19 mouse cellular contexts compared by ENCODE assay signal in the genomic region with DNA sequence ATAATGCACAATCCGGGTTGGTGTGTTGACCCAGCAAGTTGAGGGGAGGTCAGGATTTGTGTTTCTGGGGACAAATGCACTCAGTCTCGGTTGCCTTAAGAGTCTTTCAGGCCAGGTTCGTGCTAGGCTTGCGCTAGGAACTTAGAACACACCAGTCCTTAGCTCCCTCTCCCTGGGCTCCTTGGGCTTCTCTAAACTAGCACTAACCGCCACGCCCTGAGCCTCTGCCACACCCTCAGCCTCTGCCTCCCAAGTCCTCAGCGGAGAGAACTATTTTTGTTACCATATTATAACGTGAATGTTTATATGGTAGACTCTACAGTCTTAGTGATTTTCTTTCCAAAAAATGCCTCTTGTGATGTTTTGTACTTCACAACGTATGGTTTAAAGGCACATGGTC. TPM values are rescaled to one million over a fixed set of nuclear protein-coding genes. Genes with fewer than 3 reads are reported as not detected.
"Had no signal": no experiment of that assay in that cellular context is flagged by ENCODE, and none has a peak within 500 bp of the region (broad histone marks: within the 10 kb centered on the region; RNA-seq: fewer than 3 reads in every experiment).

No protein-coding gene starts in this region.

- H3K27ac ChIP-seq: layer of hippocampus, adult 2 months; limb, embryonic 12.5 days; midbrain, embryonic 10.5 days; neural tube, embryonic 15.5 days; stomach, embryonic 15.5 days had no signal

- H3K4me2 ChIP-seq: limb, embryonic 12.5 days; neural tube, embryonic 15.5 days; stomach, embryonic 15.5 days had no signal

- H3K4me3 ChIP-seq: layer of hippocampus, adult 2 months; limb, embryonic 12.5 days; midbrain, embryonic 10.5 days; myocyte; neural tube, embryonic 15.5 days; stomach, embryonic 15.5 days had no signal

- H3K9me3 ChIP-seq: limb, embryonic 12.5 days; midbrain, embryonic 10.5 days; neural tube, embryonic 15.5 days; stomach, embryonic 15.5 days had no signal

- H3K27me3 ChIP-seq: limb, embryonic 12.5 days; neural tube, embryonic 15.5 days; stomach, embryonic 15.5 days had no signal

- ATAC-seq: intestine, embryonic 16.5 days had no signal

- DNase-seq: kidney, adult 2 months; kidney, postnatal 10 days; kidney, postnatal 4 days; lung, postnatal 36 days; midbrain, embryonic 14.5 days; right cerebral cortex, adult 18-20 months; right cerebral cortex, postnatal 25 days; thymus, adult 2 months; thymus, postnatal 36 days had no signal

- H3K9ac ChIP-seq: limb, embryonic 12.5 days; neural tube, embryonic 15.5 days; stomach, embryonic 15.5 days had no signal

- H3K4me1 ChIP-seq: midbrain, embryonic 10.5 days; neural tube, embryonic 15.5 days; stomach, embryonic 15.5 days had no signal

RNA-seq across cellular contexts. Expression of gene 1810049J17Rik, which starts 50.4 kb away (rescaled TPM):
- total RNA-seq: liver, adult 2 months; megakaryocyte, adult 5-6 weeks had no signal
- polyA plus RNA-seq: kidney, adult 2 months; liver, adult 2 months; neural tube, embryonic 15.5 days; small intestine, adult 2 months; thymus, adult 2 months had no signal
